Mouse (Mus musculus): ENCODE data around the gene Dock7.

GRCm38 (mm10) chr4:98984701-98985100, 136.0 kb downstream of the Dock7 start:
- TF ChIP-seq CTCF (IDR thresholded peaks at IDR 0.05; ENCODE audit: extremely low read depth, insufficient read length, insufficient replicate concordance, low read depth, low read length) (no peak), POLR2A (IDR thresholded peaks at IDR 0.05; ENCODE audit: low read depth, low read length) (no peak)
